Mouse (Mus musculus) bone marrow, adult 2 months (tissue): ENCODE results near the gene Tmem106a. TPM values are rescaled to one million over a fixed set of nuclear protein-coding genes. Genes with fewer than 3 reads are reported as not detected.
"Not testable (repeated sequence)": the region's sequence is repeated elsewhere in the genome, so short reads cannot be mapped to it uniquely, and the experiment has no call there.

Experiments
- H3K27ac ChIP-seq: fragments of 200-500 bp; 2 replicates; pipeline ENCODE4 v1.5.1; 2012; ENCODE audit warnings: low read depth, mild to moderate bottlenecking, control low read depth, inconsistent platforms, low read length; ENCODE audit not compliant: control insufficient read depth, poor library complexity, insufficient read depth
- H3K4me1 ChIP-seq: fragments of 200-500 bp; 2 replicates; pipeline ENCODE4 v1.6.1; 2011; ENCODE audit warnings: low read length; ENCODE audit not compliant: control insufficient read depth, insufficient read depth
- H3K4me3 ChIP-seq: fragments of 200-500 bp; replicated peaks from 2 replicates; pipeline ENCODE3; 2011; ENCODE audit warnings: mild to moderate bottlenecking, low read depth, low read length, control low read depth; ENCODE audit not compliant: control insufficient read depth
- CTCF ChIP-seq: fragments of 200-500 bp; IDR thresholded peaks from 2 replicates; pipeline ENCODE4 v1.5.1; 2011; ENCODE audit warnings: low read length, control low read depth; ENCODE audit not compliant: control insufficient read depth, insufficient read depth
- POLR2A ChIP-seq: fragments of 200-500 bp; IDR thresholded peaks from 2 replicates; pipeline ENCODE4 v1.6.1; 2011; ENCODE audit warnings: low read depth, mild to moderate bottlenecking, control low read depth, low read length, borderline replicate concordance; ENCODE audit not compliant: control insufficient read depth
- WGBS: fragments of 180-500 bp; shearing (Covaris S2); methylation state at CpG from one replicate; pipeline ENCODE4 v1.1.7; 2018; 5-methylcytosine and 5-hydroxymethylcytosine counted together
- polyA plus RNA-seq: library from polyadenylated mRNA; stranded (reverse); fragments of >200 nt; gene quantifications from 2 replicates; pipeline ENCODE4 v1.2.4, GENCODE M21; 2011; ENCODE audit warnings: low replicate concordance; ENCODE audit not compliant: missing spikeins, insufficient read depth, insufficient read length

Tmem106a gene
- polyA plus RNA-seq, 1 experiment, result 14.1 TPM

- Histone ChIP-seq H3K27ac (peak overlapping the region; percentile 38; the same call in 1 of the 2 replicates), H3K4me1 (no peaks in the 10 kb centered on the region; the same call in 1 of the 2 replicates), H3K4me3 (no peak overlapping the region)
- 72% methylated on average over 10 of the region's 10 CpGs for WGBS
- no peak for TF ChIP-seq CTCF
- TF ChIP-seq POLR2A, result no peak
Measured at GRCm38 (mm10) chr11:101587676-101588075, 5.6 kb downstream of the Tmem106a start.

GRCm38 (mm10) chr11:101588868-101589267 lies 6.8 kb downstream of the Tmem106a start:
- no peak overlapping the region for H3K4me3 ChIP-seq
- 87% methylated on average over 7 of the region's 7 CpGs for WGBS
- H3K27ac ChIP-seq, result no peak overlapping the region
- TF ChIP-seq POLR2A (no peak), CTCF (no peak)
- H3K4me1 ChIP-seq, result no peaks in the 10 kb centered on the region; the same call in 1 of the 2 replicates

- Histone ChIP-seq H3K4me1 (no peaks in the 10 kb centered on the region; the same call in 1 of the 2 replicates), H3K27ac (no peak overlapping the region), H3K4me3 (no peak overlapping the region)
- WGBS, result 32% methylated on average over 5 of the region's 5 CpGs
- TF ChIP-seq POLR2A (no peak), CTCF (peak; percentile 79)
Measured at GRCm38 (mm10) chr11:101589444-101589843, 7.4 kb downstream of the Tmem106a start.

GRCm38 (mm10) chr11:101589989-101590624 lies 8.1 kb downstream of the Tmem106a start:
- TF ChIP-seq CTCF, result no peak
- TF ChIP-seq POLR2A, result no peak
- H3K27ac ChIP-seq, result no peak overlapping the region
- H3K4me3 ChIP-seq, result no peak overlapping the region
- WGBS, result 70% methylated on average over 12 of the region's 12 CpGs
- H3K4me1 ChIP-seq, result no peaks in the 10 kb centered on the region; the same call in 1 of the 2 replicates

GRCm38 (mm10) chr11:101599156-101599555 lies 17.1 kb downstream of the Tmem106a start, which contains the start of gene Gm11634:
Gene Gm11634 (minus strand): TSS chr11:101599256.
- WGBS, result 71% methylated on average over 6 of the region's 6 CpGs
- Histone ChIP-seq H3K27ac (no peak within 1 kb of the TSS; the same call in 1 of the 2 replicates), H3K4me3 (no peak within 1 kb of the TSS), H3K4me1 (no peaks in the 10 kb centered on the region)
- TF ChIP-seq POLR2A (no peak), CTCF (no peak)

GRCm38 (mm10) chr11:101602491-101602890 lies 20.4 kb downstream of the Tmem106a start:
- no peak overlapping the region for H3K27ac ChIP-seq
- WGBS, result 14% methylated on average over 3 of the region's 3 CpGs
- no peaks in the 10 kb centered on the region for H3K4me1 ChIP-seq
- TF ChIP-seq CTCF (no peak), POLR2A (no peak)
- H3K4me3 ChIP-seq, result no peak overlapping the region

GRCm38 (mm10) chr11:101604116-101604515 lies 22.1 kb downstream of the Tmem106a start:
- 26% methylated on average over 3 of the region's 3 CpGs for WGBS
- Histone ChIP-seq H3K4me3 (no peak overlapping the region), H3K27ac (no peak overlapping the region)

GRCm38 (mm10) chr11:101604531-101605453 lies 22.8 kb downstream of the Tmem106a start:
- 1% methylated on average over 30 of the region's 30 CpGs for WGBS
- not testable (repeated sequence) for H3K27ac ChIP-seq, H3K4me1 ChIP-seq
- H3K4me3 ChIP-seq, result peak overlapping the region; percentile 11

More at GRCm38 (mm10) chr11:101604116-101604515, 22.1 kb downstream of the Tmem106a start:
- H3K4me1 ChIP-seq, result no peaks in the 10 kb centered on the region
- TF ChIP-seq POLR2A (no peak), CTCF (no peak)

GRCm38 (mm10) chr11:101607134-101607533 lies 25.1 kb downstream of the Tmem106a start:
- not testable (repeated sequence) for H3K27ac ChIP-seq, H3K4me3 ChIP-seq, H3K4me1 ChIP-seq
- WGBS, result 86% methylated on average over 4 of the region's 4 CpGs
